Mouse (Mus musculus) brain, adult 2 months (tissue): ENCODE measurements around the gene Ift57.

Experiments used
- DNase-seq: peaks from one replicate; pipeline ENCODE4 v3.0.0; 2011; ENCODE audit warnings: low read depth, low spot score

Gene Ift57

GRCm38 (mm10) chr16:49698620-49699525, at the start of gene Ift57:
Gene Ift57 (plus strand): TSS chr16:49699233.
- DNase-seq, result peak; percentile 99

DNA sequence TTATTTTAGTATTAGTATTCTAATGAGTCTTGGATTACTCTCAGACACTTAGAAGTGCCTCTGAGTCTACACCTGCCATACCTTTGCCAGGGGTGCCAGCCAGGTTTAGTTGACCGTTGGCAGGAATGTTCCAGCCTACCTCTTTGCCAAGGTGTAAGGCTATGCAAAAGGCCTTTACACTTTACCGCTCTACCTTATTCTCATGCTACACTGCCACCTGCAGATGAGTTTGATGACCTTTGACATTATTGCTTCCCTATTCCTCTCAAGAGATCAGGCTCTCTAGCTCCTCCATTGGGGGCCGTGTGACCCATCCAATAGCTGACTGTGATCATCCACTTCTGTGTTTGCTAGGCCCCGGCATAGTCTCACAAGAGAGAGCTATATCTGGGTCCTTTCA, 41.9 kb upstream of the Ift57 start:
- no peak for DNase-seq

GRCm38 (mm10) chr16:49658029-49658428, 41.0 kb upstream of the Ift57 start:
- DNase-seq, result no peak

GRCm38 (mm10) chr16:49659131-49659530, 39.9 kb upstream of the Ift57 start:
- DNase-seq, result no peak

- no peak for DNase-seq
Measured at GRCm38 (mm10) chr16:49660111-49660510, 38.9 kb upstream of the Ift57 start.

GRCm38 (mm10) chr16:49662201-49662600, 36.8 kb upstream of the Ift57 start:
- no peak for DNase-seq

GRCm38 (mm10) chr16:49664677-49665076, 34.4 kb upstream of the Ift57 start:
- peak; percentile 59 for DNase-seq

DNA sequence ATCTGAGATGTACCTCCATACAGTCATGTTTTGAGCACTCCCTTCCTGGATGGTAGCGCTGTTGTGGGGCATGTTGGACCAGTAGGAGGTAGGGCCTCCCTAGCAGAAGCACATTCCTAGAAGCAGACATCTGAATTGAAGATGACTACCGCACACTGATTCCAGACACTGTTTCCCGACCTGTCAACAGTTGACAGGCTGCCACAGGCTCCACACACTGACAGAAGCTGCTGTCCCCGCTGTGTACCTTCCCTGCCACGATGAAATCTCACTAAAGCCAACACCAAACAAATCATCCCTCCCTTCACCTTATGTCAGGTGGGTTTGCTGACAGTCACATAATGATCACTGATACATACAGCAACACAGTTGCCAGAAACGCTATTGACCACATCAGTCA, 19.4 kb upstream of the Ift57 start:
- no peak for DNase-seq

- DNase-seq, result peak; percentile 11
Measured at GRCm38 (mm10) chr16:49684961-49685360, 14.1 kb upstream of the Ift57 start.

DNA sequence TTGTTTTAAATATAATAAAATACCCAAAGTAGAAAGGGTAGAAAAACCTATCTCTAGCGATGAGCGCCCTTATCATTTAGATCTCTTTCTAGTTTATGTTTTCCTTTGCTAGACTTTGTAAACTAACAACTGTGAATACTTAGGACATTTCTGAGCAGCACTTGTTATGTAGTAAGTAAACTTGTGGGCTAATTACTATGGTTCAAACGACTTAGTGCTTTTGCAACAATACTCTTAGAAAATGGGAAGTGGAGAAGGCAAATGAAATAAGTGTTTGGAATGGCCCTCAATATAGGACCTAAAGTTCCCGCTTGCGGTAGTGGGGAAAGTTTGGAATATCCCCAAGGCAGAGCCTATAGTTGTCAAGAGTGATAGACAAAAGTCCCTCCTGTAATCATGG, 788 bp downstream of the Ift57 start:
- DNase-seq, result no peak

DNA sequence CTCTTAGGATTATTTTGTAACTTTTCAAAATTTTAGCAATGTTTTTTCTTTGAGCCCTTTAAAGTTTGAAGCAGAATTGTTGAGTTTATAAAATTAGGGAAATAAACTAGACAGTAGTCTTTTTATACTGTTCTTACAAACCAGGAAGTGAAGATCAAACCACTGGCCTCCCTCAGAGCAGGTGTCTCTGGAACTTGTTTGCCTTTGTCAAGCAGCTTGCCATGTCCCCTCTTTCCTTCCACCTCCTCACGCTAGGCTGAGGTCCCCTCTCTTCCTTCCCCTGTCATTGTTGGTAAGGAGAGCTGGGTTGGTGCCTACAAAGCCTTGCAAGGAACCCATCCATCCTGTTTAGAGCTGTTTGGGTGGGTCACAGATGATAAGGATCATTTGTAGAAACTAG, 9.0 kb downstream of the Ift57 start:
- no peak for DNase-seq

DNA sequence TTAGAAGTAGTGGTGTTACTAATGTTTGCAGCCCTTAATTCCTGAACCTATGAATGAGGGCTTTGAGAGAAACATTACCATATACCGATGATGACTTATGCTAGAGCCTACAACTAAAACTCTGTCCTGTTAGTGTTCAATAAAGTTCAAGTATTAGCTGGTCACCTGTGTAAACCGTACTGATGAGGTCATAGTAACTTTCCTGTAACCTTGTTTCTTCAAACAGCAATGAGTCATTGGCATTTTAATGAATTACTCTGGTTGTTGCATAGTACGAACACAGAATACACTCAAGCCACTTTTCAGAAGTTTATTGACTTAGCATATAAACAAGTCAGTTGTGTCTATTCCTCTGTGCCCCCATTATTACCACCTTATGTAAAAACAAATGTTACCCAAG, 11.2 kb downstream of the Ift57 start:
- no peak for DNase-seq

DNA sequence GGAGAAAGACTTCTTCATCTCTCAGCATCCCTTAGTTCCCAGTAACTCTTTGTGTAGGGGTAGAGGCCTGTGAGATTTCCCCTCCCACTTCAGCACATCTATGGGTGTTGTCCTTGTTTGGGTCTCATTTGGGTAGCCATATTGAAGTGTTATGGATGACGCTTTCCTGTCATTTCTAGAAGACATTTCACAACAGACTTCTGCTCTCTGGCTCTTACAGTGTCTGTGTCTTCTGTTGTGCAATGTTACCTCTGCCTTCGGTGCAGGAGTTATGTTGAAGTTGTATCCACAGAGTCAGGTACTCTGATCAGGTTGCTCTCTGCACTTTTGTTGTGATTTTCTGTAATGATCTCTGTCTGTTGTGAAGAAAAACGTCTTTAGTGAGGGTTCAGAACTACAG, 14.3 kb downstream of the Ift57 start:
- no peak for DNase-seq

GRCm38 (mm10) chr16:49720671-49721070, 21.6 kb downstream of the Ift57 start:
- peak; percentile 87 for DNase-seq

GRCm38 (mm10) chr16:49721678-49722077, 22.6 kb downstream of the Ift57 start:
- peak; percentile 93 for DNase-seq

- DNase-seq, result peak; percentile 82
Measured at GRCm38 (mm10) chr16:49723222-49723621, 24.2 kb downstream of the Ift57 start.

DNA sequence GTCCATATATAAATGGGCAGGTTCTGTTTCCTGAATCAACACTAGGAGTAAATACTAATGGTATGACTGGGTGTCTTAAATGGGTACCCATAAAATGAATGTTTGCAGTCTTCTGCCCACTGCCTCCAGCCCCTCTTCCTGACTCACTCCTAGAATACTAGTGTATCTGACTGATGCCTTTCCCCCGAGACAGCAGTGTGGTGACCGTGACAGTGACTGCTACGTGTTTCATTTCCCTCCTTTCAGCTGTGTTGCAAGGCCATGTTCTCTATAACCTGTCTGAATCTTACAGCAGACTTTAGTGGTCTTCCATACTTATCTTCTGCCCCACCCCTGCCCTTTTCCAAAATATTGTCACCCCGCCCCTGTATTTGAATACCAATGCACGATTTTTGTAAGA, 25.2 kb downstream of the Ift57 start:
- no peak for DNase-seq

DNA sequence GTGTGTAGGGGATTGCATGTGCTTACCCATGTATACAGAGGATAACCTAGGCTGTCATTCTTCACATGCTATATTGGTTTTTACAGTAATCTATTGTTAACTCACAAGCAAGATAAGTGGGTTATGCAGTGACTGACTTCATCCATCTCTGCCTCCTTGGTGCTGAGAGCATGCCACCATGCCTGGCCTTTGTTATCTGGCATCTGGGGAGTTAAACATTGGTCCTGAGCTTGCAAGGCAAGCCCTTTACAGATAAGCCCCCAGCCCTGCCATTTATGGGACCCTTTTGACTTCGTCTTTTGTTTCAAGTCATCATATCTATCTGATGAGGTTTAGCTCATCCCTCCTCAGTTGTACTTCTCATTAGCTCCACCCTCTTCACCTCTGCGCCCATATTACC, 25.9 kb downstream of the Ift57 start:
- no peak for DNase-seq

DNA sequence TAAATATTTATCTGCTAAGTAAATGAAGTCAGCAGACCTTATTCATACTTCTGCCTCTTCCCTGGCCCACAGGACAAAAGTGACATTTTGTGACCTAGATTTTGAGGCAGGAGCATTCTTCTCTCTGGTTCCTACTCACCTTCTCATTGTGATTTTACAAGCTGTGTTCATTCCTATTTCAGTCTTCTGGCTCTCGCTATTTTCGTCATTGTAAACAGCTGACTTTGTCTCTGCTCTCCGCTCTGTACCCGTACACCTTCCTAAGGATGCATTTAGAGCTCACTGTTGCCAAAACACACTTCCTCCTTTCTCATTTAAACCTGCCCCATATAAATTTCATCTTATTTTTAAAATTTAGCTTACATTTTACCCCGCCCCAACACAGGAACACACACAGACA, 26.4 kb downstream of the Ift57 start:
- peak; percentile 72 for DNase-seq

GRCm38 (mm10) chr16:49726216-49726615, 27.2 kb downstream of the Ift57 start:
- DNase-seq, result no peak

- DNase-seq, result no peak
Measured at GRCm38 (mm10) chr16:49726761-49727160, 27.7 kb downstream of the Ift57 start.

DNA sequence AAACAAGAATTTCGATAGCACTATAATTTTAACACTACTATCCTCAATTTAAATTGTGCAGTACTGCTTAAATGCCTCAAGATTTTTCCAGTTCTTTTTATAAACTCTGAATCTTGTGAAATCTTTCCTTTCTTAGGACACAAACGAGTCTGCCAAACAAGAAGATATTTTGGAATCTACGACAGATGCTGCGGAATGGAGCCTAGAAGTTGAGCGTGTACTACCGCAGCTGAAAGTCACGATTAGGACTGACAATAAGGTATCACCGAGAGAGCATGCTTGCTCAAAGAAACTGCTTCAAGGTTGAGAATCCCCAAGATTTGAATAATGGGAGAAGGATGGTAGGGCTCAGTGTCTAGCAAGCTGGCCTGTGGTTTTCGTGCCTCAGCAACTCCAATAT, 37.5 kb downstream of the Ift57 start:
- DNase-seq, result peak; percentile 91

DNA sequence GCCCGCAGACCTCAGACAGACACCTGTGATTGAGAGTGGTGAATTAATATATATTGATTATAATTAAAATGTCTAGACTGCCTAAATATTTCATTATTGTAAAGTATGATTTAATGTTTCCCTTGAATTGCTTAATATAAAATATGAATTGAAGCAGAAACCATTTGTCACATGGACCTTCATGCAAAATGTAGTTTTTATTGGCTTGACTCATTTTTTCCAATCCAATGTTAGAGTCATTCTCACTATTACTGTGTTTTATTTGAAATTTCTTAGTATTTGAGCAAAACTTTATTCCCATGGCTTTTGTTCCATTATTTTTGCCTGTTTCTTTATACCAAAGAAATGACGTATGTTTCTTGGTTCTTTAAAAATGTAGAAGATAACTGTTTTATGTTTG, 48.3 kb downstream of the Ift57 start:
- DNase-seq, result no peak

- no peak for DNase-seq
Measured at GRCm38 (mm10) chr16:49752906-49753305, 53.9 kb downstream of the Ift57 start.
